Mouse (Mus musculus): ENCODE measurements at regions not wholly inside any gene's neighbourhood (a gene's known extent, or its start where the extent isn't known, plus 50 kb on each side); places are given as distances from the start of the nearest gene placed in this dataset.
A peak's percentile ranks its signal among the peaks of the same experiment; 100 is the strongest.

DNA sequence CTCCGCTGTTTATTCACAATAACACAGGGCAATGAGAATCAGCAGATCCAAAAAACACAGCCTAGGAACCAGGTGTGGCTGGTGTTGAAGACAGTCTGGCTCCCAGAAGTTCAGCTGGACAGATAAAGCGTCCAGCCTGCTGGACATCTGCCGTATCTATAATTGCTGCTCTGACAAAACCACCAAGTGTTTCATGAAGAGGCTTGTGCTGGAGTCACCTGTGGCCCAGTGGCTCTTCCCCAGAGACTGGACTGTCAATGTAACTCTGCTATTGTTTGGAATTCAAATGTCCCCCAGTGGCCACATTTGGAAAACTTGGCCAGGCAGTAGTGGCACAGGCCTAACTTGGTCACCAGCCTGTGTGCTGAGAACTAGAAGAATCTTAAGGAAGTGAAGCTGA is 247.0 kb upstream of the Cited2 start:
- Histone ChIP-seq H3K4me1 (replicated peaks; ENCODE audit: control insufficient read depth, insufficient read depth, low read length) (no peaks in the 10 kb centered on the region), H3K9ac (ENCODE audit: low read depth, low read length) (no peak overlapping the region), H3K27ac (ENCODE audit: low read depth, low read length) (no peak overlapping the region), H3K9me3 (ENCODE audit: control insufficient read depth, low read length) (no peaks in the 10 kb centered on the region), H3K27me3 (ENCODE audit: control insufficient read depth, insufficient read depth, low read length) (no peaks in the 10 kb centered on the region), H3K4me3 (ENCODE audit: low read depth, low read length) (no peak overlapping the region), H3K4me2 (replicated peaks; ENCODE audit: low read depth, low read length) (no peak overlapping the region), H3K36me3 (ENCODE audit: control insufficient read depth, insufficient read depth, low read length) (no peaks in the 10 kb centered on the region)
- WGBS = 84% methylated on average over 3 of the region's 3 CpGs
- DNase-seq (ENCODE audit: low spot score) = no peak
- no peak for ATAC-seq (ENCODE audit: low FRiP score)

DNA sequence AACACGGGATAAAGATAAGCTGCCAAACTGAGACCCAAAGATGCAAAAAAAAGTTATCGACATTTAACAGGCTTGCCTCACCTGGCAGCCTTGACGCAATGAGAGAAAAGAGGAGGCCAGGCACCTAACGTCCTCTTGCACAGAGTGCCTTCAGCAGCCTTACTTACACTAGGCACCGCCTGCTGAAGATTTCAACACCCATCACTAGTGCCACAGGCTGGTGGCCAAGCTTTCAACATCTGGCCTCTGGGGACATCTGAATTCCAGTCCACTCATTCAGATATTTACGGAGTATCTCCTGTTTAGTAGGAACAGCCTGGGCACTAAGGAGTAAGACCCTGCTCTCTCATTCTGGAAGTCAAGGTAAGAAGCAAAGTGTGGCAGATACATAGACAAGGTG is 246.3 kb upstream of the Cited2 start:
- no peak overlapping the region for H3K4me3 ChIP-seq (ENCODE audit: low read depth, low read length)
- H3K27ac ChIP-seq (ENCODE audit: low read depth, low read length) = no peak overlapping the region
- no peaks in the 10 kb centered on the region for H3K4me1 ChIP-seq (replicated peaks; ENCODE audit: control insufficient read depth, insufficient read depth, low read length)
- no peak for DNase-seq (ENCODE audit: low spot score)
- ATAC-seq (ENCODE audit: low FRiP score) = no peak
- H3K9me3 ChIP-seq (ENCODE audit: control insufficient read depth, low read length) = no peaks in the 10 kb centered on the region
- 87% methylated on average over 6 of the region's 6 CpGs for WGBS
- H3K4me2 ChIP-seq (replicated peaks; ENCODE audit: low read depth, low read length) = no peak overlapping the region
- H3K36me3 ChIP-seq (ENCODE audit: control insufficient read depth, insufficient read depth, low read length) = no peaks in the 10 kb centered on the region
- H3K9ac ChIP-seq (ENCODE audit: low read depth, low read length) = no peak overlapping the region
- no peaks in the 10 kb centered on the region for H3K27me3 ChIP-seq (ENCODE audit: control insufficient read depth, insufficient read depth, low read length)

DNA sequence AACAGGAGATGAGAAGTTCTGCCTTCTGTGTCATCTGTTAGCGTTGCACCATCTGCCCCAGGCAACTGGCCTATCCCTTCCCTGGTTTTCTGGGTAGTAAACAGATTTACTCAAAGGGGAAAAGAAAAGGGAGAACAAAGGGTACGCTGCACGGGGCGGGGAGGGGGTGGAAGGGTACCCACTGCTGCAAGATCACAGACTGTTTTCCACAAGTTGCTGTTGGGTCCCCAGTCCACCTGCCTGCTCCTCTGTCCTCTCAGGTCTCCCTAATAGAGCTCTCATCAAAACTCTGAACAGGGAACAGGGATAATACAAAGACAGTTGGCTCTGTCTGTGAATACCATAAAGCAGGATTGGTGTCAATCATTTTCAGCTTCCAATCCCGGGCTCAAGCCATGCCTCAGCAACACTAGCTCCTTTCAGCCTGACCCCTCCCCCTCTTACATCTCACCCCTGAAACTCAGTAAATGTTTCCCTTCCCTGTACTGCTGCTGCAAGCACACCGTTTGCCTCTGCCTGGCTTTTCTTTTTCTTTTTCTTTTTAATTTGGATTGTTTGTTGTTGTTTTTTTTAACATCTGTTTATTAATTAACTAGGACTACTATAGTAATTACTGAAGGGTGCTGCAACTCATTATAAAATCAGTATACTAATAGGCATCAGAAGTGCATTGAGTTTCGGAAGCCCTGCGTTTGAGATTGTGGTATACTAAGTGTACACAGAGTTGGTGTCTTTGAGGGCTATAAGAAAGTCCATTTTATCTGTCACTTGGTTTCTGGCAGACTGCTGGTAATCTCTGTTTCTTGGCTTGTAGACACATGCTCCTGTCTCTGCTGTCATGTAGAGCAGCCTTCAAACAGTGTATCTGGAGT is 244.0 kb upstream of the Cited2 start:
- H3K4me1 ChIP-seq (replicated peaks; ENCODE audit: control insufficient read depth, insufficient read depth, low read length) = no peaks in the 10 kb centered on the region
- DNase-seq (ENCODE audit: low spot score) (peak; percentile 68), ATAC-seq (ENCODE audit: low FRiP score) (peak; percentile 90)
- no peaks in the 10 kb centered on the region for H3K36me3 ChIP-seq (ENCODE audit: control insufficient read depth, insufficient read depth, low read length)
- peak overlapping the region; percentile 73 for H3K27ac ChIP-seq (ENCODE audit: low read depth, low read length)
- no peaks in the 10 kb centered on the region for H3K27me3 ChIP-seq (ENCODE audit: control insufficient read depth, insufficient read depth, low read length)
- H3K4me3 ChIP-seq (ENCODE audit: low read depth, low read length) = no peak overlapping the region
- peak overlapping the region; percentile 31 for H3K9ac ChIP-seq (ENCODE audit: low read depth, low read length)
- 26% methylated on average over 8 of the region's 8 CpGs for WGBS
- peak overlapping the region; percentile 21; the same call in 1 of the 2 replicates for H3K4me2 ChIP-seq (replicated peaks; ENCODE audit: low read depth, low read length)
- H3K9me3 ChIP-seq (ENCODE audit: control insufficient read depth, low read length) = no peaks in the 10 kb centered on the region

DNA sequence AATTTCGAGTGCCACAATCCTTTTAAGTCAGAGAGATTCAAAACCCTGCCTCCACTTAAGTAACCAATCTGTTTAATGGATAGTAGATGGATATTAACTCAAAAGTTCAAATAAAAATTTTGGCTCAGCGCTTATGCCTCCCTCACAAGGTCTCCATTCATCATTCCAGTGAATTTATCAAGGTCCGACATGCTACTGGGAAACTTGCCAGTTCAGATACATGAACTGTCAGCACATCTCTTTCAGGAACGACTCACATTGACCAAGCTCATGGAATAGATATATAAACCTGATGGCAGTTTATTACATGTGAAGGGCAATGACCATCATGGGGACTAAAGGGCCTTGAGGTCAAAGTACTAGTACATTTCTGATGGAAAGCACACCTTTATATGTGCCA is 240.3 kb upstream of the Cited2 start:
- Histone ChIP-seq H3K4me1 (replicated peaks; ENCODE audit: control insufficient read depth, insufficient read depth, low read length) (no peaks in the 10 kb centered on the region), H3K9ac (ENCODE audit: low read depth, low read length) (no peak overlapping the region), H3K27ac (ENCODE audit: low read depth, low read length) (no peak overlapping the region), H3K4me2 (replicated peaks; ENCODE audit: low read depth, low read length) (no peak overlapping the region), H3K4me3 (ENCODE audit: low read depth, low read length) (no peak overlapping the region), H3K9me3 (ENCODE audit: control insufficient read depth, low read length) (no peaks in the 10 kb centered on the region), H3K27me3 (ENCODE audit: control insufficient read depth, insufficient read depth, low read length) (no peaks in the 10 kb centered on the region), H3K36me3 (ENCODE audit: control insufficient read depth, insufficient read depth, low read length) (no peaks in the 10 kb centered on the region)
- DNase-seq (ENCODE audit: low spot score) (no peak), ATAC-seq (ENCODE audit: low FRiP score) (no peak)
- 86% methylated on average over 4 of the region's 4 CpGs for WGBS

DNA sequence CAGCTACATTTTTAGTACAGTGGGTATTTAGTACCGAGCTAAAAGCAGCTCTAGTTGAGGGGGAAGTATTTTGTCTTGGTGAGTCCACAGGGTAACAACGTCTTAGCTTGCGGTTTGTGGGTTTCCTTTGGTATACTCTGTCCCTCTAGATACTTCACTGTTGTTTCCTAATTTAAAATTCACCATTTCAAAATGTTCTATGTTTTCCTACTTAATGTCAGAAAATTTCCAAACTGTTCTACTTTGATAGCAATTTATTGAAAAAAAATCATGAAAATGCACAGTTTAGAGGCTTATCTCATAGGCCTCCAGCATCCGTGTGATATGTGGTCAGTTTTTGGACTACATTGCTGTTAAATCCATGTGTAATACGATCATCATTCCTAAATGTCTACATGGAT is 238.0 kb upstream of the Cited2 start:
- Histone ChIP-seq H3K36me3 (ENCODE audit: control insufficient read depth, insufficient read depth, low read length) (no peaks in the 10 kb centered on the region), H3K4me1 (replicated peaks; ENCODE audit: control insufficient read depth, insufficient read depth, low read length) (no peaks in the 10 kb centered on the region), H3K4me3 (ENCODE audit: low read depth, low read length) (no peak overlapping the region), H3K9me3 (ENCODE audit: control insufficient read depth, low read length) (no peaks in the 10 kb centered on the region), H3K27me3 (ENCODE audit: control insufficient read depth, insufficient read depth, low read length) (no peaks in the 10 kb centered on the region), H3K4me2 (replicated peaks; ENCODE audit: low read depth, low read length) (no peak overlapping the region), H3K27ac (ENCODE audit: low read depth, low read length) (no peak overlapping the region), H3K9ac (ENCODE audit: low read depth, low read length) (no peak overlapping the region)
- DNase-seq (ENCODE audit: low spot score) (no peak), ATAC-seq (ENCODE audit: low FRiP score) (no peak)
- 88% methylated on average over 5 of the region's 5 CpGs for WGBS

DNA sequence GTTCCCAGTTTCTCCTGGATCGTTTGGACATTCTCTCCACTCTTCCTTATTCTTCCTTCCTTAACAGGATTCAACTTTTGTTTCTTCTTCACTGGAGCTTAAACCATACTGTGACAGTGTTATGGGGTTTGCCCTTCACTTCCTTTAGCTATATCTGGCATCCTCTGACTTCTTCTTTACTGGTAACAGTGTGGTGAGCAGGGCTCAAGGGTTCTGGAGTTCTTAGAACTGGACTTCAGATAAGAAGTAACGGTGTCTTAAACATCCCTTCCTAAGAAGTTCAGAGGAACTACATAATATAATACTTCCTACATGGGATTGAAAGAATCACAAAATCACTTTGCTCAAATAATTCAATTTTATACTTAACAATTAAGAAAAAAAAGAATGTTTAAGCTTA is 237.5 kb upstream of the Cited2 start:
- Histone ChIP-seq H3K27ac (ENCODE audit: low read depth, low read length) (no peak overlapping the region), H3K4me1 (replicated peaks; ENCODE audit: control insufficient read depth, insufficient read depth, low read length) (no peaks in the 10 kb centered on the region), H3K4me3 (ENCODE audit: low read depth, low read length) (no peak overlapping the region), H3K9me3 (ENCODE audit: control insufficient read depth, low read length) (no peaks in the 10 kb centered on the region), H3K36me3 (ENCODE audit: control insufficient read depth, insufficient read depth, low read length) (no peaks in the 10 kb centered on the region), H3K27me3 (ENCODE audit: control insufficient read depth, insufficient read depth, low read length) (no peaks in the 10 kb centered on the region), H3K4me2 (replicated peaks; ENCODE audit: low read depth, low read length) (no peak overlapping the region), H3K9ac (ENCODE audit: low read depth, low read length) (no peak overlapping the region)
- ATAC-seq (ENCODE audit: low FRiP score) (no peak), DNase-seq (ENCODE audit: low spot score) (no peak)
- WGBS = 96% methylated on average over 2 of the region's 2 CpGs

DNA sequence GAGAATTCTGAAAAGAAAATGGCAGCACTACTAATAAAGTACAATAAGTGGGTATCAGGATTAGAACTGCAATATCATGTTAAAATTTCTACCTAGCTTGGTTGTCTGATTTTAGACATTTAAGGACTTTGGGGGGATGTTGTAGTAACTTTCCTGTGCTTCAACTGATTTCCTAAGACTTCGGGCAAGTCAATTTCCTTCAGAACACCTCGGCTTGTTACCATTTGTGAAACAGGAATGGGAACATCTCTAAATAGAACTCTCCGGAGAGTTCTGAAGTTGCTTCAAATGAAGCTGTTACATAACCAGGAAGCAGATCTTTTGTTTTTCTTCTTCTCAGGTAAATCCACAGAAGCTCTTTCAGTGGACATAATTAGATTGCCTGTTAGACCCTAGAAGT is 237.0 kb upstream of the Cited2 start:
- no peak overlapping the region for H3K4me3 ChIP-seq (ENCODE audit: low read depth, low read length)
- H3K4me1 ChIP-seq (replicated peaks; ENCODE audit: control insufficient read depth, insufficient read depth, low read length) = no peaks in the 10 kb centered on the region
- ATAC-seq (ENCODE audit: low FRiP score) = no peak
- no peak overlapping the region for H3K9ac ChIP-seq (ENCODE audit: low read depth, low read length)
- no peak overlapping the region for H3K4me2 ChIP-seq (replicated peaks; ENCODE audit: low read depth, low read length)
- no peak for DNase-seq (ENCODE audit: low spot score)
- H3K36me3 ChIP-seq (ENCODE audit: control insufficient read depth, insufficient read depth, low read length) = no peaks in the 10 kb centered on the region
- H3K9me3 ChIP-seq (ENCODE audit: control insufficient read depth, low read length) = no peaks in the 10 kb centered on the region
- WGBS = 94% methylated on average over 3 of the region's 3 CpGs
- H3K27ac ChIP-seq (ENCODE audit: low read depth, low read length) = no peak overlapping the region
- H3K27me3 ChIP-seq (ENCODE audit: control insufficient read depth, insufficient read depth, low read length) = no peaks in the 10 kb centered on the region

DNA sequence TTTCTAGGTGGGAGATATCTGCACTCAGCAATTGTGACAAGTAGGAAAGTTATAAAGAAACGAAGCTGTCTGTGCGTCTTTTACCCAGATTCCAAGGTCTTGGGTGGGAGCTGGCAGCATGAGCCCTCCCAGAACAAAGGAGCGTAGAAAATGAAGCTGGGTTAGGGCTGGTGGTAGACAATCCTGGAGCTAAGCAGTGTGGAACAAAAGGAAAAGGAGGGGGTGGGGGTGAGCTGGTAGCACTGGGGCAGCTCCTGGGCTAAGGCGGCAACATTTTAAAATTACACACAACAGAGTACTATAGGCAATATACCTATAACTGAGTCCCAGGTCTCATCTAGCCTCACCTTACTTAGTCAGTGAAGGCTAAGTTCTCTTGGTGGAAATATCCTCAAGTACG is 235.6 kb upstream of the Cited2 start:
- no peak overlapping the region for H3K27ac ChIP-seq (ENCODE audit: low read depth, low read length)
- no peaks in the 10 kb centered on the region for H3K27me3 ChIP-seq (ENCODE audit: control insufficient read depth, insufficient read depth, low read length)
- no peaks in the 10 kb centered on the region for H3K36me3 ChIP-seq (ENCODE audit: control insufficient read depth, insufficient read depth, low read length)
- DNase-seq (ENCODE audit: low spot score) (no peak), ATAC-seq (ENCODE audit: low FRiP score) (no peak)
- no peaks in the 10 kb centered on the region for H3K4me1 ChIP-seq (replicated peaks; ENCODE audit: control insufficient read depth, insufficient read depth, low read length)
- no peak overlapping the region for H3K4me3 ChIP-seq (ENCODE audit: low read depth, low read length)
- no peak overlapping the region for H3K4me2 ChIP-seq (replicated peaks; ENCODE audit: low read depth, low read length)
- no peaks in the 10 kb centered on the region for H3K9me3 ChIP-seq (ENCODE audit: control insufficient read depth, low read length)
- H3K9ac ChIP-seq (ENCODE audit: low read depth, low read length) = no peak overlapping the region
- WGBS = 64% methylated on average over 5 of the region's 5 CpGs

DNA sequence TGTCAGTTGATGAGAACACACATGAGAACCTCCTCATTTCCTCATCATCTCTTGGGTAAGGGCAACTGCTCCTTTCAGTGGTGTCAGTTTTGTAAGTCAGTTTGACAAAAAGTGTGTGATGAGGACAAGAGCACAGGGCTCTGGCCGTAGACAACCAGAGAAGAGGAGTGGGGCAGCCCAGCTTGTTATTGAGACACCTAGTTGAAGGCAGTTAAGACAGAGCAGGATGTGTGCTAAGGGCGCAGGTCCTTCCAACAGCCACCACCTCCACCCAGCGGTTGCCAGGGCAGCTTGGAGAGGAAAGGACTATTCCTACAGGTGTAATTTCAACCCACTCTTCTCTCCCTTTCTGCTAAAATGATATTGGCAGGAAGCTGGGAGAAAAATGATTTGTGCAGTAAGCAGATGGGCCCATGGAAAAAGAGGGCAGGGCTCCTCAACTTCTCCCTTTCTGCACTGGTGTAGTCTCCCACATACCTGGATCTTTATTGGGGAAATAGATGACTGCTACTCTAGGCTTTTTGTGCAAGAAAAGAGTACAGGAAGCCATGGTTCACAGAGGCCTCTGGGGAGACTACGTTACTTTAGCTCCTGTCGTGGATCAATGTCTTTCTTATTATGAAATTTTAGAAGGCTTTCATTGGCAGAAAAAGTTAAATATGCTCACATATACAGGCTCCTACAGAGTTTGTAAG is 231.3 kb upstream of the Cited2 start:
- H3K4me3 ChIP-seq (ENCODE audit: low read depth, low read length) = no peak overlapping the region
- 81% methylated on average over 5 of the region's 5 CpGs for whole genome bisulfite sequencing

More for the DNA sequence above, 231.3 kb upstream of the Cited2 start:
- Histone ChIP-seq H3K27ac (ENCODE audit: low read depth, low read length) (no peak overlapping the region), H3K9ac (ENCODE audit: low read depth, low read length) (no peak overlapping the region), H3K9me3 (ENCODE audit: control insufficient read depth, low read length) (no peaks in the 10 kb centered on the region), H3K4me2 (replicated peaks; ENCODE audit: low read depth, low read length) (no peak overlapping the region), H3K27me3 (ENCODE audit: control insufficient read depth, insufficient read depth, low read length) (no peaks in the 10 kb centered on the region), H3K36me3 (ENCODE audit: control insufficient read depth, insufficient read depth, low read length) (no peaks in the 10 kb centered on the region), H3K4me1 (replicated peaks; ENCODE audit: control insufficient read depth, insufficient read depth, low read length) (no peaks in the 10 kb centered on the region)
- DNase-seq (ENCODE audit: low spot score) (no peak), ATAC-seq (ENCODE audit: low FRiP score) (no peak)
